Mouse (Mus musculus) lung, embryonic 16.5 days (tissue): Measurements from ENCODE around the gene Trim69. TPM values are rescaled to one million over a fixed set of nuclear protein-coding genes. Genes with fewer than 3 reads are reported as not detected.

ENCODE experiments used
- ATAC-seq: fragments of 200-750 bp; cut with Nextera tagmentation; 2 replicates; pipeline ENCODE4 v1.8.0; 2017; ENCODE audit warnings: low read depth, mild to moderate bottlenecking, moderate library complexity
- H3K27ac ChIP-seq: fragments of 300-500 bp; sonication (generic); 2 replicates; pipeline ENCODE4 v1.5.1; 2014; ENCODE audit warnings: mild to moderate bottlenecking, control low read depth, low read length
- H3K27me3 ChIP-seq: fragments of 300-500 bp; sonication (generic); 2 replicates; pipeline ENCODE4 v1.6.1; 2014; ENCODE audit warnings: low read depth, low read length, mixed read lengths; ENCODE audit not compliant: control insufficient read depth, insufficient read depth
- H3K36me3 ChIP-seq: fragments of 300-500 bp; sonication (generic); 2 replicates; pipeline ENCODE4 v1.6.1; 2014; ENCODE audit warnings: low read length; ENCODE audit not compliant: control insufficient read depth, insufficient read depth
- H3K4me1 ChIP-seq: fragments of 300-500 bp; sonication (generic); replicated peaks from 2 replicates; pipeline ENCODE4 v1.6.1; 2014; ENCODE audit warnings: low read length, mixed read lengths; ENCODE audit not compliant: control insufficient read depth, insufficient read depth
- H3K4me2 ChIP-seq: fragments of 300-500 bp; sonication (generic); 2 replicates; pipeline ENCODE4 v1.6.1; 2014; ENCODE audit warnings: low read depth, low read length, control low read depth
- H3K4me3 ChIP-seq: fragments of 300-500 bp; sonication (generic); 2 replicates; pipeline ENCODE4 v1.5.1; 2014; ENCODE audit warnings: mild to moderate bottlenecking, low read length, control low read depth
- H3K9ac ChIP-seq: fragments of 300-500 bp; sonication (generic); 2 replicates; pipeline ENCODE4 v1.6.1; 2014; ENCODE audit warnings: low read length, control low read depth
- H3K9me3 ChIP-seq: fragments of 300-500 bp; sonication (generic); 2 replicates; pipeline ENCODE4 v1.6.1; 2016; ENCODE audit warnings: low read length; ENCODE audit not compliant: control insufficient read depth
- WGBS: fragments of 180-500 bp; shearing (Covaris S2); extraction: QIAGEN DNeasy Blood & Tissue Kit; methylation state at CpG from one replicate; pipeline ENCODE4 v1.1.7; 2014; 5-methylcytosine and 5-hydroxymethylcytosine counted together
- polyA plus RNA-seq: library from polyadenylated mRNA; unstranded; fragments of >200 nt; fragmentation: Nextera tagmentation; extraction: Ambion mirVana; gene quantifications from 2 replicates; pipeline ENCODE4 v1.2.1, GENCODE M21; 2015

Gene Trim69
- polyA plus RNA-seq = 0.11 TPM in 1 of 2 replicates, not detected in the other

DNA sequence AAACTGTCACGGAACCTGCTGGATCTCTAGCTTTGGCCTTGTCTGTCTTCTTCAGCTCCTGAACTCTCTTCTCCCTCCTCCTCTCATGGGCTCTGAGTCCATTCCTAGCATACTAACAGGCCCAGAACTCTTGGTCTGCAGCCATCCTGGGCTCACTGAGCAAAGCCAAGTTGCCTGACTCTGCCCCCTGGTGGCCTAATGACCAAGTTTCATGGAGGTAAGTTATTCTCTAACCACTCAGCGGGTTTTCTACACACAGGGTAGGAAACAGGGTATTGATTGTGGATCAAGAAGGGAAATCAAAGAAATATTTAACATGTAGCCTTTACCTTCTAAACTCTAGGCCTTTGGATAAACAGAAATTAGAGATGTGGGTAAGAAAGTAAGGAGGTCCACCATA lies at the start of gene Trim69:
Gene Trim69 (plus strand): TSS at position 21 of the 400 bp plus-strand sequence.
- Histone ChIP-seq H3K4me1 (peaks cover 4% of the 10 kb centered on the region; the same call in 1 of the 2 replicates), H3K4me3 (no peak within 1 kb of the TSS), H3K9me3 (no peaks in the 10 kb centered on the region), H3K9ac (no peak within 1 kb of the TSS), H3K4me2 (no peak within 1 kb of the TSS), H3K27ac (no peak within 1 kb of the TSS), H3K27me3 (no peaks in the 10 kb centered on the region), H3K36me3 (no peaks in the 10 kb centered on the region)
- peak; percentile 72 for ATAC-seq
- 36% methylated on average over 2 of the region's 2 CpGs for WGBS

GRCm38 (mm10) chr2:122116888-122117287 lies 43.6 kb upstream of the Trim69 start:
- WGBS = 78% methylated on average over 2 of the region's 2 CpGs
- H3K36me3 ChIP-seq = peaks cover 10% of the 10 kb centered on the region
- no peak overlapping the region for H3K4me2 ChIP-seq

GRCm38 (mm10) chr2:122117961-122118958 lies 42.2 kb upstream of the Trim69 start, which contains the start of gene Spg11:
Spg11 (minus strand) TSS chr2:122118386.
- Histone ChIP-seq H3K36me3 (peaks cover 6% of the 10 kb centered on the region), H3K4me1 (peaks cover 12% of the 10 kb centered on the region), H3K4me3 (peak within 1 kb of the TSS; percentile 98), H3K9me3 (no peaks in the 10 kb centered on the region), H3K9ac (peak within 1 kb of the TSS; percentile 99), H3K27me3 (no peaks in the 10 kb centered on the region), H3K4me2 (peak within 1 kb of the TSS; percentile 79), H3K27ac (peak within 1 kb of the TSS; percentile 99)
- WGBS = under 1% methylated on average over 47 of the region's 47 CpGs
- ATAC-seq = peak; percentile 99

More at GRCm38 (mm10) chr2:122116888-122117287, 43.6 kb upstream of the Trim69 start:
- H3K4me3 ChIP-seq = peak overlapping the region; percentile 98; the same call in 1 of the 2 replicates
- no peak overlapping the region for H3K27ac ChIP-seq
- peaks cover 12% of the 10 kb centered on the region for H3K4me1 ChIP-seq
- H3K9ac ChIP-seq = no peak overlapping the region
- no peaks in the 10 kb centered on the region for H3K27me3 ChIP-seq
- H3K9me3 ChIP-seq = no peaks in the 10 kb centered on the region
- ATAC-seq = no peak

- Histone ChIP-seq H3K36me3 (no peaks in the 10 kb centered on the region), H3K4me1 (no peaks in the 10 kb centered on the region), H3K27me3 (no peaks in the 10 kb centered on the region), H3K9ac (no peak overlapping the region), H3K4me2 (no peak overlapping the region), H3K27ac (no peak overlapping the region), H3K4me3 (no peak overlapping the region), H3K9me3 (no peaks in the 10 kb centered on the region)
- WGBS = 27% methylated on average over 12 of the region's 12 CpGs
- no peak for ATAC-seq
Measured at GRCm38 (mm10) chr2:122125680-122126572, 34.6 kb upstream of the Trim69 start.

DNA sequence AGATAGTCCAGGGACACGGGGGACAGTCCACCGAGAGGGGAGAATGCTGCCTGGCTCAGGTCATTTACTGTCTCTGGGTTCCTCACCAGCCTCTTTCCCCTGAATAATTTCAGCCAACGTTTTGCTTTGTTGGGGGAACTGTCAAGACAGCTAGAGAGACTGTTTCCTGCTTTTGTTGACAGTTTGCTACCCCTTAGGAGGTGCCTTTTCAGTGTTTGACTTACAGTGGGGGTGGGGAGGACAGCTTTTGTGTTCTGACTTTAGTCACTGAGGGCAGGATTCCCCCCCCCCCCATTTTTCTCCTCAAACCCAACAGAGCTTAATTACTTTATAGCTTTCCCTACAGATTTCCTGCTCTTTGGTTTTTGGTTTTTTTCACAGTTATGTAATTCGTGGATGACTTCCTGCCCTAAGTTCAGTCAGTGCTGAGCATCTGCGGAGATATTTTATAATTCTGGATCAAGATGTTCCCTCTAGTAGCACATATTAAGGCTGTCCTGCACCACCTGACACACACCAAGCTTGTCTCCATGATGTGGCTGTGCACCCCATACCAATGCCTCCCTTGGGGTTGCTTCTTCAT lies 33.6 kb upstream of the Trim69 start:
- no peak overlapping the region for H3K4me3 ChIP-seq
- no peak for ATAC-seq
- no peaks in the 10 kb centered on the region for H3K36me3 ChIP-seq
- no peak overlapping the region for H3K4me2 ChIP-seq
- no peak overlapping the region for H3K27ac ChIP-seq
- WGBS = 31% methylated on average over 5 of the region's 5 CpGs
- no peaks in the 10 kb centered on the region for H3K4me1 ChIP-seq
- H3K9me3 ChIP-seq = no peaks in the 10 kb centered on the region
- H3K27me3 ChIP-seq = no peaks in the 10 kb centered on the region
- H3K9ac ChIP-seq = no peak overlapping the region

GRCm38 (mm10) chr2:122127635-122128034 lies 32.9 kb upstream of the Trim69 start:
- Histone ChIP-seq H3K4me2 (no peak overlapping the region), H3K4me3 (no peak overlapping the region), H3K27me3 (no peaks in the 10 kb centered on the region), H3K9me3 (no peaks in the 10 kb centered on the region), H3K4me1 (no peaks in the 10 kb centered on the region), H3K9ac (no peak overlapping the region), H3K27ac (no peak overlapping the region), H3K36me3 (no peaks in the 10 kb centered on the region)
- no peak for ATAC-seq
- WGBS = 94% methylated on average over 4 of the region's 4 CpGs

GRCm38 (mm10) chr2:122132078-122132477 lies 28.4 kb upstream of the Trim69 start:
- WGBS = 81% methylated on average over 2 of the region's 2 CpGs
- ATAC-seq = no peak
- H3K4me1 ChIP-seq = no peaks in the 10 kb centered on the region
- no peak overlapping the region for H3K4me2 ChIP-seq
- no peak overlapping the region for H3K9ac ChIP-seq
- no peaks in the 10 kb centered on the region for H3K36me3 ChIP-seq
- no peak overlapping the region for H3K4me3 ChIP-seq
- H3K27me3 ChIP-seq = no peaks in the 10 kb centered on the region
- H3K9me3 ChIP-seq = no peaks in the 10 kb centered on the region
- no peak overlapping the region for H3K27ac ChIP-seq

DNA sequence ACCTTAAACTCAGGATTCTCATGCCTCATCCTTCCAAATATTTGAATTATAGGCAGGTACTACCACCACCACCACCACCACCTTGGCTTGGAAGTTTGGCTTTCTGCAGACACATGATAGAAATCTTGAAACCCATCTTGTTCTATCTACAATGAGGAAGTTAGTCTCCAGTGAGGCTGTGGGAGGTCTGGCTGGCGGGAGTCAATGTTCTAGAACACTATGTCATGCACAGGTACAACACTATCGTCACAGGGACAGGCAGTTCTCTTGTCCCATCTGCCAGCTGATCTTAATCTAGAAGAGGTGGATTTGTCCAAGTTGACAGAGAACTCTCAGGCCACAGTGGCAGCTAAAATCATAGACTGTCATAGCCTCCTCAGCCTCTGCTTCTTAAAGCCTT lies 27.9 kb upstream of the Trim69 start:
- WGBS = 80% methylated on average over 2 of the region's 2 CpGs
- H3K27me3 ChIP-seq = no peaks in the 10 kb centered on the region
- H3K4me3 ChIP-seq = no peak overlapping the region
- no peak overlapping the region for H3K27ac ChIP-seq
- H3K36me3 ChIP-seq = no peaks in the 10 kb centered on the region
- no peaks in the 10 kb centered on the region for H3K4me1 ChIP-seq
- no peak overlapping the region for H3K9ac ChIP-seq
- no peak for ATAC-seq
- no peaks in the 10 kb centered on the region for H3K9me3 ChIP-seq
- H3K4me2 ChIP-seq = no peak overlapping the region
